Mouse (Mus musculus): ENCODE measurements at regions not wholly inside any gene's neighbourhood (a gene's known extent, or its start where the extent isn't known, plus 50 kb on each side); places are given as distances from the start of the nearest gene placed in this dataset.

GRCm38 (mm10) chr12:97783476-97783875, 475.8 kb downstream of the Galc start:
- TF ChIP-seq CTCF (IDR thresholded peaks at IDR 0.05; ENCODE audit: borderline replicate concordance, control insufficient read depth, extremely low read depth, insufficient read depth, low read length, poor library complexity) (no peak), POLR2A (IDR thresholded peaks at IDR 0.05; ENCODE audit: control insufficient read depth, extremely low read depth, insufficient read depth, low read length, poor library complexity) (no peak)

Measured in thymus, adult 2 months (tissue).